Mouse (Mus musculus) stomach, postnatal 0 days (tissue): Measurements from ENCODE around the gene Capzb. TPM values are rescaled to one million over a fixed set of nuclear protein-coding genes. Genes with fewer than 3 reads are reported as not detected.
A peak's percentile ranks its signal among the peaks of the same experiment; 100 is the strongest.

ENCODE experiments used
- ATAC-seq: fragments of 200-750 bp; cut with Nextera tagmentation; 2 replicates; pipeline ENCODE4 v1.8.0; 2017; ENCODE audit not compliant: low FRiP score, low TSS enrichment
- DNase-seq: peaks from one replicate; pipeline ENCODE4 v3.0.0-alpha.2; 2016; ENCODE audit warnings: low spot score
- H3K27ac ChIP-seq: fragments of 300-500 bp; sonication (generic); replicated peaks from 2 replicates; pipeline ENCODE4 v1.5.1; 2014; ENCODE audit warnings: mild to moderate bottlenecking, control low read depth
- H3K27me3 ChIP-seq: fragments of 300-500 bp; sonication (generic); 2 replicates; pipeline ENCODE4 v1.6.1; 2014; ENCODE audit warnings: low read length; ENCODE audit not compliant: control insufficient read depth, insufficient read depth
- H3K36me3 ChIP-seq: fragments of 300-500 bp; sonication (generic); 2 replicates; pipeline ENCODE4 v1.6.1; 2014; ENCODE audit warnings: low read length, mixed read lengths; ENCODE audit not compliant: control insufficient read depth, insufficient read depth
- H3K4me1 ChIP-seq: fragments of 300-500 bp; sonication (generic); replicated peaks from 2 replicates; pipeline ENCODE4 v1.6.1; 2014; ENCODE audit warnings: antibody characterized with exemption; ENCODE audit not compliant: control insufficient read depth, insufficient read depth
- H3K4me2 ChIP-seq: fragments of 300-500 bp; sonication (generic); replicated peaks from 2 replicates; pipeline ENCODE4 v1.6.1; 2014; ENCODE audit warnings: low read depth, mild to moderate bottlenecking, control low read depth, moderate library complexity
- H3K4me3 ChIP-seq: fragments of 300-500 bp; sonication (generic); 2 replicates; pipeline ENCODE4 v1.5.1; 2014; ENCODE audit warnings: low read depth, low read length, control low read depth
- H3K9ac ChIP-seq: fragments of 300-500 bp; sonication (generic); 2 replicates; pipeline ENCODE4 v1.6.1; 2014; ENCODE audit warnings: mild to moderate bottlenecking, low read length, control low read depth, mixed read lengths
- H3K9me3 ChIP-seq: fragments of 300-500 bp; sonication (generic); 2 replicates; pipeline ENCODE4 v1.6.1; 2016; ENCODE audit warnings: low read length; ENCODE audit not compliant: control insufficient read depth
- CTCF ChIP-seq: IDR thresholded peaks from 2 replicates; pipeline ENCODE4 v1.5.1; 2016; ENCODE audit warnings: antibody characterized with exemption, low read depth, mild to moderate bottlenecking, moderate library complexity
- EP300 ChIP-seq: optimal IDR thresholded peaks from 2 replicates; pipeline ENCODE3; 2016; ENCODE audit warnings: antibody characterized with exemption
- WGBS: fragments of 180-500 bp; shearing (Covaris S2); extraction: QIAGEN DNeasy Blood & Tissue Kit; methylation state at CpG from one replicate; pipeline ENCODE4 v1.1.7; 2014; 5-methylcytosine and 5-hydroxymethylcytosine counted together
- polyA plus RNA-seq: library from polyadenylated mRNA; unstranded; fragments of >200 nt; fragmentation: Nextera tagmentation; extraction: Ambion mirVana; gene quantifications from 2 replicates; pipeline ENCODE4 v1.2.1, GENCODE M21; 2015

The Capzb gene
- polyA plus RNA-seq, 1 experiment from 2014 or later = 341 TPM

GRCm38 (mm10) chr4:139196464-139196863 lies 3.8 kb downstream of the Capzb start:
- DNase-seq = no peak
- H3K27ac ChIP-seq = no peak overlapping the region; the same call in 1 of the 2 replicates
- no peak overlapping the region for H3K9ac ChIP-seq
- ATAC-seq = no peak
- H3K9me3 ChIP-seq = no peaks in the 10 kb centered on the region
- no peak overlapping the region for H3K4me2 ChIP-seq
- H3K4me1 ChIP-seq = peaks cover 14% of the 10 kb centered on the region
- H3K36me3 ChIP-seq = no peaks in the 10 kb centered on the region
- WGBS = 71% methylated on average over 6 of the region's 6 CpGs
- H3K27me3 ChIP-seq = no peaks in the 10 kb centered on the region
- no peak overlapping the region for H3K4me3 ChIP-seq
- TF ChIP-seq CTCF (no peak), EP300 (no peak)

- Histone ChIP-seq H3K4me3 (no peak overlapping the region), H3K9me3 (no peaks in the 10 kb centered on the region), H3K27me3 (no peaks in the 10 kb centered on the region), H3K9ac (no peak overlapping the region), H3K4me1 (peaks cover 10% of the 10 kb centered on the region), H3K4me2 (no peak overlapping the region), H3K36me3 (no peaks in the 10 kb centered on the region), H3K27ac (peak overlapping the region; percentile 69)
- no peak for DNase-seq
- TF ChIP-seq EP300 (no peak), CTCF (no peak)
- no peak for ATAC-seq
- 65% methylated on average over 6 of the region's 6 CpGs for WGBS
Measured at GRCm38 (mm10) chr4:139196949-139197348, 4.2 kb downstream of the Capzb start.

- Histone ChIP-seq H3K4me3 (no peak overlapping the region), H3K4me2 (0 out of 2 replicates have a peak overlapping the region, but pooled peaks have one; percentile 9), H3K9ac (no peak overlapping the region), H3K27ac (peak overlapping the region; percentile 69), H3K36me3 (no peaks in the 10 kb centered on the region), H3K9me3 (no peaks in the 10 kb centered on the region), H3K27me3 (no peaks in the 10 kb centered on the region), H3K4me1 (peaks cover 10% of the 10 kb centered on the region)
- 37% methylated on average over 5 of the region's 5 CpGs for WGBS
- peak; percentile 52 for ATAC-seq
- DNase-seq = peak; percentile 72
- no peak for TF ChIP-seq EP300
- TF ChIP-seq CTCF = no peak
Measured at GRCm38 (mm10) chr4:139197453-139197852, 4.8 kb downstream of the Capzb start.

GRCm38 (mm10) chr4:139198004-139198689 lies 5.4 kb downstream of the Capzb start:
- H3K27ac ChIP-seq = peak overlapping the region; percentile 69
- DNase-seq (peak; percentile 70), ATAC-seq (peak; percentile 56)
- peak overlapping the region; percentile 9; the same call in 1 of the 2 replicates for H3K4me2 ChIP-seq
- TF ChIP-seq CTCF (peak; percentile 46), EP300 (no peak)
- H3K27me3 ChIP-seq = no peaks in the 10 kb centered on the region
- H3K9ac ChIP-seq = no peak overlapping the region
- no peaks in the 10 kb centered on the region for H3K9me3 ChIP-seq
- H3K4me3 ChIP-seq = no peak overlapping the region
- H3K36me3 ChIP-seq = no peaks in the 10 kb centered on the region
- 45% methylated on average over 9 of the region's 9 CpGs for WGBS
- H3K4me1 ChIP-seq = peaks cover 10% of the 10 kb centered on the region

- DNase-seq (no peak), ATAC-seq (no peak)
- Histone ChIP-seq H3K36me3 (no peaks in the 10 kb centered on the region), H3K4me2 (no peak overlapping the region), H3K9me3 (no peaks in the 10 kb centered on the region), H3K27me3 (no peaks in the 10 kb centered on the region), H3K4me1 (peaks cover 8% of the 10 kb centered on the region), H3K4me3 (no peak overlapping the region), H3K9ac (no peak overlapping the region), H3K27ac (peak overlapping the region; percentile 40; the same call in 1 of the 2 replicates)
- TF ChIP-seq CTCF = no peak
- no peak for TF ChIP-seq EP300
- 86% methylated on average over 9 of the region's 9 CpGs for WGBS
Measured at GRCm38 (mm10) chr4:139199126-139199525, 6.4 kb downstream of the Capzb start.

GRCm38 (mm10) chr4:139199703-139200340 lies 7.1 kb downstream of the Capzb start:
- Histone ChIP-seq H3K27ac (peak overlapping the region; percentile 40; the same call in 1 of the 2 replicates), H3K9ac (no peak overlapping the region), H3K4me1 (peaks cover 5% of the 10 kb centered on the region), H3K4me2 (no peak overlapping the region), H3K27me3 (no peaks in the 10 kb centered on the region), H3K36me3 (no peaks in the 10 kb centered on the region), H3K9me3 (no peaks in the 10 kb centered on the region), H3K4me3 (no peak overlapping the region)
- WGBS = 88% methylated on average over 8 of the region's 8 CpGs
- TF ChIP-seq EP300 = no peak
- no peak for TF ChIP-seq CTCF
- no peak for DNase-seq
- ATAC-seq = no peak
